Mouse (Mus musculus): ENCODE measurements at regions not wholly inside any gene's neighbourhood (a gene's known extent, or its start where the extent isn't known, plus 50 kb on each side); places are given as distances from the start of the nearest gene placed in this dataset.

DNA sequence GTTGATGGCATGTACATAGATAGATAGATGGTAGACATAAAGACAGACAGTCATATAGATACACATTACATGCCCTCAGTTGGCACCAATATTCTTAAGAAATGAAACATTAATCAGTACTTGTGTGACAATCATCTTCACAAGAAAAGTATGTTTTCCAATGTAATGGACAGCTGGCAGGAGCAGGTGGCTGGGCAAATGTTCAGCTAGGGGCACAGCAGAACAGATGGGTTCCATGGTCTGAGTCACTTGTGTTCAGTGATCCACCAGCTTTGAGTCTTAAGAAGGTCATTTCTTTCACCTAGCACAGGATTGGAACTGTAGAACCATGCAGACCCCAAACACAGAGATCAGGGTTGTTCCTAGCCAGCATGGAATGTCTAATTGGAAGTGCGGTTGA, 2631.2 kb upstream of the 5930422O12Rik start:
- DNase-seq (ENCODE audit: low spot score in 2 of 2): no peak

DNA sequence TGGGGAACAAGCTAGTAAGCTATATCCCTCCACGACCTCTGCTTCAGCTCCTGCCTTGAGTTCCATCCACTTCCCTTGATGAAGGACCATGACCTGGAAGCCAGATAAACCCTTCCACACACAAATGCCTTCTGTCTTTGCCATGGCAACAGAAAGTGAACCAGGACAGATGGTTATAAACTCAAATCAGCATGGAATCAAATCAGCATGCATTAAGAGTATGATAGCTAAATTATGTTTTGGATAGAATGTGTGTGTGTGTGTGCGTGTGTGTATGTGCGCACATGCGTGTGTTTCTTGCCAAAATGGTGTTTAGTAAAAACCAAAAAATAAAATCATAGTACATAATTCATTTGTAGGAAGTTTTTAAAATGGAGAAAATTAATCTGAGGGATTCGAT, 2611.5 kb upstream of the 5930422O12Rik start:
- no peak for DNase-seq (ENCODE audit: low spot score in 2 of 2)

DNA sequence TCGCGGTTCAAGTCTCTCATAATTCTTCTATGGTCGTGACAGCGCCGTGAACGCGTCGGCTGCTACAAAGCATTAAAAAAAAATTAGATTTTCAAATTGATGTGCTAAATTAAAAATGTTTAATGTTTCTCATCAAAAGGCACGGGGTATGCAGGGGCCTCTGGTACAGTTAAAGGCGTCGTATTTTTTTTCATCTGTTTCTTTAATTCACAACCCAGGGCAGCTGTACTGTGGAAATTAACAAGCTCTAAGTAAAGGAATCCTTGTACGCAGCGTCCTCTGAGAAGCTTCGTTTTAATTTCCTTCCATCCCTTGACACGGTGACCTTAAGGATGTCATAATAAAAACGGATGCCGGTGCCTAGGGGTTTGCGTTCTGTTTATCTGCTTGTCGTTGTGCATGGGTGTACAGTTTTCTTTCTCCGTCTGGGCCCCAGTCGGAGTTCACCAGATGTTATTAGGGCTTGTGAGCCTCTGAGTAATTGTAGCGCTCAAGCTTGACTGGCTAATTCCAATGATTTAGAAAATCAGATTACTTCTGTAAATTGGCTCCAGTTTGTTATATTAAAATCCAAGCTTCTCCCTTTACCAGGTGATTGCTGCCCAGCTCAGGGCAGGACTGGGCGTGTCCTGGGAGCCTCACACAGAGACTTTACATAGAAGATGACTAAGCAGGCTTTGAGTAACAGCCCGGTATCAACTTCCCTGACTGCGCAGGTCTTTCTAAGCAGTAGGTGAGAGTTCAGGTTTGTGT, 2605.5 kb upstream of the 5930422O12Rik start:
- DNase-seq (ENCODE audit: low spot score in 2 of 2): no peak

DNA sequence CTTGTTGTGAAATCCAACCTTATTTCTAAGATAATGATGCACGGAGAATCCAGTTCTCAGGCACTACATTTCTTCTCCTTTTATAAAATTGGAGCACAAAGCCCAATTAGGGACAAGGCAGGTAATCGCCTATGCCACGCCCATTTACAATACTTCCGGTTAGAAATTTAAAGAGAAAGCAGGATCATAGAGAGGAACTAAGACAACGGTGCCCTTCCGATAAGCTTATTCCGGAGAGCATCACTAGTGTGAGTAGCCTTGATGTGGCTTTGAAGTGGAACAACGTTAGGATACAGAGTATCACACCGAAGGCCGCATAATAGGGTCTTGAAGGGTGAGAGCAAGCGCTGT, 2604.9 kb upstream of the 5930422O12Rik start:
- no peak for DNase-seq (ENCODE audit: low spot score in 2 of 2)

DNA sequence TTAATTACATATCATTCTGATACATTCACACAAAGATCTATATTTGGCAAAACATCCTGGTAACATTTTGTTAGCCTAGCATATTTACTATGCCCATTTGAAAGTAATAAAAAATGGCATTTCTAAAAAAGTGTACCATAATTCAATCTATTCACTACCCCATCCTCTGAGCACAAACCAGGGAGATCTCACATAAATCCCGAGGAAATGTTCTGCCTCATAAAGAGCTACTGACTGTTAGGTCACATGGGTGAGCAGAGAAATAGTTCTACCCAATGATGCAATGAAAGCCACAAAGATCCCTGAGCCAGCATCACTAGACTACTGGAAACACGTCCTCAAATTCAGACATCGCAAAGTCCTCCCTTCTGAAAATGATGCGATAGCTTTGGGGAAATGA, 2602.5 kb upstream of the 5930422O12Rik start:
- DNase-seq (ENCODE audit: low spot score in 2 of 2): no peak

DNA sequence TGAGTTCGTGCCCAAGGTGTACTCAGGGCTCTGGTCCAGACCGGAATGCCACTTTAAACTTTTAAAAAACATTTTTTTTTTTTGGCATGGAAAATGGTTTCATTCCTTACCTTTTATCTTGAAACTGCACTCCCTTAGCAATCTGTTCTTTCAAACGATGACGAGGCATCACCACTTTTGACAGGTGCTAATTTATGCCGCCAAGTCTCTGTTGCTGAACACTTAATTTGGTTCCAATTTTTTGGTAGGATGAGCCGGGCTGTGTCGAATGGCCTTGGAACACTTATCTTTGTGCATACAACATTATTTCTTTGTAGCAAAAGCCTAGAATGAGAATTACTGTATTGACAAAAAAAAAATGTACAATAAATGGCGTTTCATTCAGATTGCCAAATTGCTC, 2590.5 kb upstream of the 5930422O12Rik start:
- peak in 1 of 2 experiments; percentile 16 for DNase-seq (ENCODE audit: low spot score in 2 of 2)

DNA sequence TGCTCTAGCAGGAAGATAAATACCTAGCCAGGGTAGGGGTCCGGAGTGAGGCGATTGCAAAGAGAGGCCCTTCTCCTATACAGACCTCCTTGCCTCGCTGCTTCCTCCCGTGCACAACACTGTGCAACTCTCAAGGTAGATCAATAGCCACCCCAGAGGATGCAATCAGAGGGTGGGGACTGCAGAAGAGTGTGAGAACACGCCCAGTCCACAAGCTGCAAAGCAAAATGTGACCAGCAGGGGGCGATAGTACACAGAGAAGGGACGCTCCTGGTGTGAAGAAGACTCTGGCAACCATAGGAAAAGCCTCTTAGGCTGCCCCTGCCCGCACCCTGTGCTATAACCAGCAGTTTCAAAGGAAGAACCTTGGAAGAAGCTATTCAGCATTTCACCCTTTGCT, 2588.4 kb upstream of the 5930422O12Rik start:
- DNase-seq (ENCODE audit: low spot score in 2 of 2): peak; percentile 73 to 75

DNA sequence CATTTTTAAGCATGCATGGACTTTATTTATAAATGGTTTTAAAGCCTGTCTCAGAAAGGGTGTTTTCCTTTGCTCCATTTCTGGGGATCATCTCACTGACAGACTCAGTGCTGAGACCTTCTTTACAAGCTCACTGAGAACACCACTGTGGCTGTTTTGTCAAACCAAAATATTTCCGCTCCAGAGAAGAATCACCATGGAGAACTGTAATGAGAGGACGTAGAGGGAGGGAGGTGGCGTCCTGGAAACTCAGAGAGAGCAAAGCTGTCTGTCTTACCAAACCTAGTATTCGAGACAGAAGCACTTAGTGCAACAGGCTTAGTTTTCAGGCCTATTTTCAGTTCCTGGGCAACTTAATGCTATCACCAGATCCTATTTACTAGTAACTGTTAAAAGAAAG, 2565.5 kb upstream of the 5930422O12Rik start:
- DNase-seq (ENCODE audit: low spot score in 2 of 2): peak in 1 of 2 experiments; percentile 12

DNA sequence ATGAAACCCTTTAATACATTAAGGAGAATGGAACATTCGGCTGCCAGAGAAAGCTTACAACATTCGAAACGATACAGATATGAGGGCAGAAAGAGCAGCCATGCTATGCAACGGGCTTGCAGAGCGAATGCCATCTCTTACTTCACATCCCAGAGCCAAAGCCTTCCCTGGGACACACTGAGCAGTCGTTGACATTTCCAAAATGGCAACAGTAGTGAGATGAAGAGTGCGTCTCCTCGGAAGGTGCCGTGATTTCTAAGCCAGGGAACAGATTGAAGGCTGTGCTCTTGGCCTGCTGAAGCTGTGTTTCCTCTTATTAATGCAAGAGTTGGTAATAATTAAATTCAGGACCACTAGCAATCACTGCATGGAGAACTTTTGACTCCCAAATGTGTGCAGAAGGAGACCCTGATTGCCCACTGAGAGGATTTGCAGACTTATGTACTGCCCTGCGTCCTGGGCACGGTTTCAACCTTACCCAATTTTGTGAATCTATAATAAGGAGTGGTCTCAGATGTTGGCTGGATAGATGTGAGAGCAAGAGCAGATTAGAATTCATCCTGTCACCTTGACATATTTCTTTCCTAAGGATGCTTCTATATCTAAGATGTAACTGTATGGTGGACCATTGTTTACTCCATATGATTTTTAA, 2522.3 kb upstream of the 5930422O12Rik start:
- no peak for DNase-seq (ENCODE audit: low spot score in 2 of 2)

DNA sequence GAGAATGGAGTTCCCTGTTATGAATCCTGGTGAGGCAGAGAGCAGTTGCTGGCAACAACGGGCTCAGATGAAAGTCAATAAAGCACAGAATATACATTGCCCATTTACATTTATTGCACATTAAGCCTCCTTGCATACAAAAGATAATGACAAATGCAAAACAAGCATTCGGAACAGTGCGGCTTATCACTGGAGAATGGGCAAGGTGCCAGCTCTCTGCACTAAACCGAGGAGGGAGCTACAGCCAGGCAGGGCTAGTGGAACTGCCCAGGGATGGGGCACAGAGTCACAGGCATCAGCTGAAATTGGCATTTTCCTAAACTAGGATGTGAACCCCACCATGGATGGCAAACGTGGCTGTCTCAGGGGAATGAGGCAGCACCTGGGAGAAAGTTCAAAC, 2514.8 kb upstream of the 5930422O12Rik start:
- no peak for DNase-seq (ENCODE audit: low spot score in 2 of 2)

DNA sequence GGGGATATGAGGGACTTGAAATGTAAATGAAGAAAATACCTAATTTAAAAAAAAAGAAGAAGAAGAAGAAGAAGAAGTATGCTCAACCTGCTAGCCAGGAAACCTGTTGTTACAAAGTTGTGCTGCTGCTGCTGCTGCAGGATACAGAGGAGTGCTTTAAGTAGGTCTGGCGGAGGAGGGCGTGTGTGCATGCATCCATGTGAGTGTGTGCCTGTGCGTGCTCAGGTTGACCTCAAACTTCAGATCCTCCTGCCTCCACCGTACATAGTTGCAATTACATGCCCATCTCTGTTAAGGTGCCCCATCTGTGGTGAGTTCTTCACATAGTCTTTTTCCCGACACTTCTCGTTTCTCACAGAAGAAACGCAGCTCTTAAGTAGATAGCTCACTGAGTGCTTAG, 2513.4 kb upstream of the 5930422O12Rik start:
- DNase-seq (ENCODE audit: low spot score in 2 of 2): no peak

DNA sequence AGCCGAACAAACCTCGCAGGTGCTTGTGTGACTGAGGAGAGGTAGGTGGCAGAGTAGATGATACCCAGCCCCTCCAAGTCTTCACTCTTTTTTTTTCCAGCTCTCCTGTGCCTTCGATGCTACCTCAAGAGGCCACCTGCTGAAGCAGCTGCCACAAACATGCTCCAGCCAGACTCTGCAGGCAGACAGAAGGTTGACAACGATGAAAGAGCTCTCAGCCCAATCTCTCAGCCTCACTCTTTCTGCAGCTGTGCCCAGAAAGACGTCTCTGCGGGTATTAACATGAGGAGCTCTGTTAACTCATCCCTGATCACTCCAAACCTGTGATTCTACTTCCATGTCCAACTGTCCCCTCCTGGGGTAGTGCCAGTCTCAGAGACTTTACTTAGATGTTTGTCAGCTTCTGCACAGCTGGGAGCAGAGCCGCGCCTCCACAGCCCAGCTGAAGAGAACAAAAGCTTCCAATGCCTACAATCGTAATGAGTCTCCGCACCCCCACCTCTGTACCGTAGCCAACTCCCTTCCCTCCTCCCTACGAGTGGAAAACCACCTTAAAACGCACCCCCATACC, 2512.8 kb upstream of the 5930422O12Rik start:
- DNase-seq (ENCODE audit: low spot score in 2 of 2): peak; percentile 51 to 59

DNA sequence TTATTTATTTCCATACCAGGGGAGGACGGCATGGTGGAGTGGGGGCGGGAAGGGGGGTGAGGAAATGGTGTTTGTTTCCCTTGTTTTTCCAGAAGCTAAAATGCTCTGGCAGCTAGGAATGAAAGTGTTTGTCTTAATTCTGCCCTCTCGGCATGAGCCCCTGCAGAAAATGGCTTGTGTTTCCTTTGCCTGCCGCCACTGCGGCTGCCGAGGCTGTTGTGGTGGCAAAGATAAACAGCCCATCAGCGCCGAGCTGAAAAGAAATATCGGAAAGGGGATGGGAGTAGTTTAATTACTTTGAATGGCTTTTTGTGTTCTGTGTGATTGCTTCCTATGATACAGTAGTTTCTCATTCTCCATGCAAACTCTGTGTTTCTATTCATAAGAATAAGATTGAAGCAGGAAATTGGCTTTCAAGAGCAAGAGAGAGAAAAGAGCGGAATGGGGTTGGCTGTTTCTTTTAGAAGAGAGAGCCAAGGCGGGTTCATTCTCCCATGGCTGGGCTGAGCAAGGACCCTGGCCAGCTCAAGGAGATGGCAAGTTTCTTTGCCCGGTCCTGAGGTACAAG, 2512.2 kb upstream of the 5930422O12Rik start:
- peak in 1 of 2 experiments; percentile 29 for DNase-seq (ENCODE audit: low spot score in 2 of 2)

DNA sequence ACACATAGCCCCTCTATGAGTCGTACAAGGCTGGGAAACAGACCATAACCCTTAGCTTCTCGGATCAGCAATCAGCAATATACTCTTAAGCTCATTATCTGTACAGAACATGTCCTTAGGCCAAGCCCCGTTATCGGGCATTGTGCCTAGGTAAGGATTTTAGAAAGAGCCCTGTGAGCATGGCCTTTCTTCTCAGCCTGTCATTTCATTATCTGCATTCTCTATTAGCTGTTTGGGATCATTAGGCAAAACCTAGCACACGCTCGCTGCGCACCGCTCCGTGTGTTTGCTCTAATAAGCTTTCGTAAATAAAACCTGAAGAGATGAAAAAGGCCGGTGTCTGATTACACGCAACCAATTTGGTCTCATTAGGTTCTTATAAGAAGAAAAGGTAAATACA, 2507.1 kb upstream of the 5930422O12Rik start:
- no peak for DNase-seq (ENCODE audit: low spot score in 2 of 2)

DNA sequence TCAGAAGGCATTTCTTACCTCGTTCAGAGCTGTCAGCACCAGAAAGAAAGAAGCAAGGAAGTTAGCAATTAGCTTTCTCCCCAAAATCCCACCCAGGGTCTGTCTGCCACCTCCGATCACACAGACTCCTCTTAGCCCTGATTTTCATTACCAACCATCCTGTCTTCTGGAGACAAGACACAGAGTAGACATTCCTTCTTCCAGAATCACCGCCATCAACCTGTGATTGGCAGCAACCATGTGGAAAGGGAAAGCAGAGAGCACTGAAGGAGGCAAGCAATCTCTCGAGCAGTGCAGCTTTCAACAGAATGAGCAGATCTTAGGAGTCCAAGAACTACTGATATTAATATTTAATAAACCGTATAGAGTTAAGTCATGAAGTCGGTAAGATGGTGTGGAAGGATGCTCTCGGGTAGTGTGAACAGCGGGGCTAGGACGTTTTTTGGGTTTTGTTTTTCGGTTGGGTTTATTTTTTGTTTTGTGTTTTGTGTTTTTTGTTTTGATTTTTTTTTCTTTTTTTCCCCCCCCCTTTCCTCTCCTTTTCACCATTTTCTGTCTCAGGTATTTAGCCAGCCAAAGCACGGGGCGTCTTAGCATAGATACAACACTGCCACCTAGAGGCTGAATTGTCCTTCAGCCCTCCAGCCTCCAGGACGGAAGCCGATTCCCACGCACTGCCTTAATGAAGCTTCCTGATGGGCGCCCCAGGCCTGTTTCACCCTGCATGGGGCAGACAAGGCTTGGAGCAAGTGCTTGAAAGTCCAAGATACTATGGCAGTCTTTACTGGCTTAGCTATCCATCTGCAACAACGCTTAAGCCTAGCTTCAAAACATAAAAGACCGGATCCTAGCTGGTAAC, 2505.0 kb upstream of the 5930422O12Rik start:
- peak; percentile 61 to 87 for DNase-seq (ENCODE audit: low spot score in 2 of 2)

DNA sequence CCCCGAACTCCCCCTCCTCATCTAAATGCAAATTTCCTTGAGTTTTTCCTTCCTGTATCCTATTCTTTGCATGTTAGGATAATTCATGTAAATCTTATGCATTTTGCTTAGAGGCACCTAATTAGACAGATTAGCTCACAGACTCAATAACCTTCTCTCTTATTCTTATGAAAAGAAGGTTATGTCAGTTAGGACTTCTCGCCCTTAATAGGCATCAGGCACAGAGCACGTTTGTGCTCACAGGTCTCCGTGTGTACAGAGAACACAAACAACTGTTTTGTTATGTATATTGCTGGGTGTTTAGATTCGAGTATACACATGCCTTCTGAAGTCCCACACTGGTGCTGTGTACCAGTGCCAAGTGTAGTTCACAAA, 2504.4 kb upstream of the 5930422O12Rik start:
- DNase-seq (ENCODE audit: low spot score in 2 of 2): no peak

DNA sequence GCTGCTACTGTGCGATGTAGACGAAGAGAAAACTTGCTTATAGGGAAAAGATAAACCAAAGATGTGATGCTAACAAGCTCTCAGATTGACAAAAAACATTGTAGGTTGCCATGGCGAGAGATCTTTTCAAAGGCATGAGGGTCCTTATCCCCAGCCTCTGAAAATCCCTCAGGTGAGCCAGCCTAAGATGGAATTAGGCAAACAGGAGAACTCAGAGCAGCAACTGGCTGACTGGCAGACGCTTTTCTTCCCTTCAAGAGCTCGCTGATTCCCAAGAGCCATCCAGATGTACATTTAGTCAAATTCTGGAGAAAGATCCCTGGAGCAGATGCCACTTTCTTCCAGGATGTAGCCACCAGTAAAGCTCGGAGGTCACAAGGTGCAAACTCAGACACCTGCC, 2503.9 kb upstream of the 5930422O12Rik start:
- no peak for DNase-seq (ENCODE audit: low spot score in 2 of 2)

DNA sequence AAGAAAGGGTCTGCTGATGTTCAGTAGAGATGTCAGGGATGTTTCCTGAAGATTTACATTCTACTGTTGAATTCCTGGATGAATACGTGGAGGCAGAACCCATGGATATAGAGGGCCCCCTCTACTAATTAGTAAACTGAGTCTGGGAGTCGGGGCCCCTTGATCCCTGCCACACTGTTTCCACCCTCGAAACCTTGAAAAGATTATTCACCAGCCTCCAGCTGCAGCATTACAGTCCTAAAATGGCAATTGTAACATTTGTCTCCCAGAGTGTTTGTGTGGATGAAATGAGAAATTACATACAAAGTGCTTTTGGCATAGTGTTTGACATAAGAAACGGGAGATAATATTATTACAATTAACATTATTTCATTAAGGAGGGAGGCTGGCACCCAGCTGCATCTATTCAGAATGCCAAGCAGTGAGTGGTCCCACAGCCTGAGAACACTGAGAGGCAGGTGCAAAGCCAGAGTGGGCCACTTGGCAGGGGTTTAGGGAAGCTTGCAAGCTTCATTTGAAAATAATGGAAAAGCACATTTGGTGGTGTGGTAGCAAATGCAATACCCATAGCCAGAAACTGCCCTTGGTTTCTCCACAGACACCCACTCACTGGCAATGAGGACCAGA, 2490.9 kb upstream of the 5930422O12Rik start:
- no peak for DNase-seq (ENCODE audit: low spot score in 2 of 2)

DNA sequence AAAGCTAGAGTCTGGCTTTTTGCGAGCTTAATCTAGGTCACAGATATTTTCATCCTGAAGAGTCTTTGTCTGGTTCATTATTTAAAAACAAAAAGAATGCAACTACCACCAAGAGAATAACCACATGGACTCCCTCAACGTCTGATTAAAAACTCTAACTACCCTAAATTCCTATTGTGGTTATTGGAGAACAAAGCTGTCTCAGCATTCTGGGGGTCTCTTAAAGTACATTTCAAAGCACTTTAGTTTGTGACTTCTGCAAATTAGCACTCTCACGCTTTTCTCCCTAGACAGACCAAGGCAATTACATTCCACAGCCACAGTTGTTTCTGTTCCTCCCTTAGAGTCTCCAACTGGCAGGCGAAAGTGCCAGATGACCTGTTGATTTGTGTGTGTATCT, 2487.6 kb upstream of the 5930422O12Rik start:
- no peak for DNase-seq (ENCODE audit: low spot score in 2 of 2)

DNA sequence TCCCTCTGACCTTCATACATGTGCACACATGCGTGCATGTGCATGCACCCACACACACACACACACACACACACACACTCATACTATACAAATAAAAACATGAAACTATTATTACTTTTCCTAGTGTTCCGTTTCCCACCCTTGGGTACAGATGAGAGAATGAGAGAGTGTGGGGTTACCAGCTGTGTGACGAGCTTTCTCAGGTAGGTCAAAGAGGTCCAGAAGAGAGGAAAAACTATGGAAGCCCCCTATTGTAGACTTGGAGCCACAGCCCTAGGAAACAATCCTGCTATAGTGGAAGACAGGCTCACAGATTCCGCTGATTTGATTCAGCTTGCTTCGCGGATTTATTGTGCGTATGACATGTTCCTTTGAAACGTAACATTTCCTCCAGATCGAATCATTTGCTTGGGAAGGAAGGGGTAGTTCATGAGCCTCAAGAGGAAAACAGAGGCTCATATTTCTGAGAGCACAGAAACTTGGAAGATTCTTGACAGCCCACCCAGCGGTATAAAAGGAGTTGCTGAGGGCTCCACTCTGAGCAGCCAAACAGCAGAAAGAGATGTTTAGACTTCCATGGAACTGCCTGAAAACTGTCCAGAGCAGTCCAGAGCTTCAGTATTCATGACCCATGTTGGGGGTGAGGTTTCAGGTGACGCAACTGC, 2486.9 kb upstream of the 5930422O12Rik start:
- no peak for DNase-seq (ENCODE audit: low spot score in 2 of 2)

All from frontal cortex, postnatal 36 days (tissue).